Mouse (Mus musculus) testis, adult 2 months (tissue): Measurements from ENCODE around the gene Smpdl3b. TPM values are rescaled to one million over a fixed set of nuclear protein-coding genes. Genes with fewer than 3 reads are reported as not detected.
"Not testable (repeated sequence)": the region's sequence is repeated elsewhere in the genome, so short reads cannot be mapped to it uniquely, and the experiment has no call there.

Source experiments
- H3K27ac ChIP-seq: fragments of 200-500 bp; 2 replicates; pipeline ENCODE4 v1.5.1; 2012; ENCODE audit warnings: low read depth, low read length; ENCODE audit not compliant: control insufficient read depth, insufficient read depth
- H3K27me3 ChIP-seq: fragments of 200-500 bp; 2 replicates; pipeline ENCODE4 v1.6.1; 2012; ENCODE audit warnings: mild to moderate bottlenecking, low read length, moderate library complexity; ENCODE audit not compliant: control insufficient read depth, insufficient read depth
- H3K36me3 ChIP-seq: fragments of 200-500 bp; 2 replicates; pipeline ENCODE4 v1.6.1; 2012; ENCODE audit warnings: mild to moderate bottlenecking, low read length; ENCODE audit not compliant: control insufficient read depth, insufficient read depth
- H3K4me1 ChIP-seq: fragments of 200-500 bp; 2 replicates; pipeline ENCODE4 v1.6.1; 2012; ENCODE audit warnings: low read length; ENCODE audit not compliant: control insufficient read depth, insufficient read depth
- H3K4me3 ChIP-seq: fragments of 200-500 bp; 2 replicates; pipeline ENCODE4 v1.5.1; 2012; ENCODE audit warnings: low read depth, mild to moderate bottlenecking, low read length, moderate library complexity, mixed read lengths; ENCODE audit not compliant: control insufficient read depth
- CTCF ChIP-seq: fragments of 200-500 bp; IDR thresholded peaks from 2 replicates; pipeline ENCODE4 v1.5.1; 2012; ENCODE audit warnings: low read depth, mild to moderate bottlenecking, inconsistent platforms, low read length, moderate library complexity; ENCODE audit not compliant: control insufficient read depth, insufficient read depth, insufficient replicate concordance
- POLR2A ChIP-seq: fragments of 200-500 bp; IDR thresholded peaks from 2 replicates; pipeline ENCODE4 v1.6.1; 2012; ENCODE audit warnings: low read depth, mild to moderate bottlenecking, inconsistent platforms, low read length, moderate library complexity; ENCODE audit not compliant: control insufficient read depth
- polyA plus RNA-seq: library from polyadenylated mRNA; depleted of rRNA; stranded (reverse); fragments of >200 nt; gene quantifications from 2 replicates; pipeline ENCODE4 v1.2.3, GENCODE M21; 2012

The Smpdl3b gene
- polyA plus RNA-seq, 1 experiment: 3.7 TPM

DNA sequence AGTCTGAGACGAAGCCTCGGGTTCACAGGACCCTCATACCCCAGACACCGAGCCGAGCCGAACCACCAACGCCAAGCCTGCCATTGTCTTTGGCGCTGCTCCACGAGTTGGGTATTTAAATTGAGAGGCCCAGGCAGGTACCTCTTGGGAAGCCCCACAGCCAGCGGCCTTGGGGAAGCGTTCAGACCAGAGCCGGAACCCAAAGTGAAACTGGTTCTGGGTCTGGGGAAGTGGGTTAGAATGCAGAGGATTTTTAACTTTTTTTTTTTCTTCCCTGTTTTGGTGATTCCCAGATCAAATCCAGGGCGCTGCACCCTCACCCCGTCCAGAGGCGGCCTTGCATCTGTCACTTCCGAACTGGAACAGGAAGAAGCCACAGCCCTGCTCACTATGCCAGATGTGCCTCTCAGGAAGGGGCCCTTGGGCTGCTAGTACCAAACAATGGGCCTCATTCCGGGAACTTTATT, 45.2 kb upstream of the Smpdl3b start:
- H3K27me3 ChIP-seq: no peaks in the 10 kb centered on the region
- peak overlapping the region; percentile 32; the same call in 1 of the 2 replicates for H3K4me3 ChIP-seq
- TF ChIP-seq POLR2A (no peak), CTCF (no peak)
- H3K27ac ChIP-seq: no peak overlapping the region
- H3K36me3 ChIP-seq: no peaks in the 10 kb centered on the region
- peaks cover 2% of the 10 kb centered on the region; the same call in 1 of the 2 replicates for H3K4me1 ChIP-seq

GRCm38 (mm10) chr4:132801176-132802077, 44.4 kb upstream of the Smpdl3b start:
- Histone ChIP-seq H3K4me1 (peaks cover 2% of the 10 kb centered on the region; the same call in 1 of the 2 replicates), H3K4me3 (peak overlapping the region; percentile 32; the same call in 1 of the 2 replicates), H3K27ac (no peak overlapping the region), H3K36me3 (no peaks in the 10 kb centered on the region), H3K27me3 (no peaks in the 10 kb centered on the region)
- TF ChIP-seq POLR2A (no peak), CTCF (no peak)

DNA sequence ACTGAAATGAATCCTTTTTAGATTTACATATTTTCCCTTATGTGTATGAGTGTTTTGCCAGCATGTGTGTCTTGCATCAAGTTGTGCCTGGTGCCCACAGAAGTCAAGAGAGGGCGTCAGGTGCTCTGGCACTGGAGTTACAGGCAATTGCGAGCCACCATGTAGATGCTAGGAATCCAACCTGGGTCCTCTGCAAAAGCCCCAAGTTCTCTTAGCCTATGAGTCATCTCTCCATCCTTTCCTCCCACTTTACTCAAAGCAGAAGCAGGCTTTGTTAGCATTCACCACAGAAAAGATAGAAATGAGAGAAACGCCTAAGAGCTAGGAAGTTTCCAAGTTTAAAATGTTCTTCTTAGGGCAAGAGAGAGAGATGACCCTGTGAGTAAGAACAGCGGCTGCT, 42.8 kb upstream of the Smpdl3b start:
- Histone ChIP-seq H3K4me3 (no peak overlapping the region), H3K4me1 (peaks cover 12% of the 10 kb centered on the region), H3K27ac (no peak overlapping the region), H3K27me3 (no peaks in the 10 kb centered on the region), H3K36me3 (no peaks in the 10 kb centered on the region)
- no peak for TF ChIP-seq POLR2A
- no peak for TF ChIP-seq CTCF

GRCm38 (mm10) chr4:132798666-132799065, 41.6 kb upstream of the Smpdl3b start:
- not testable (repeated sequence) for H3K4me3 ChIP-seq, H3K27ac ChIP-seq, H3K27me3 ChIP-seq, H3K36me3 ChIP-seq
- H3K4me1 ChIP-seq: peaks cover 12% of the 10 kb centered on the region

DNA sequence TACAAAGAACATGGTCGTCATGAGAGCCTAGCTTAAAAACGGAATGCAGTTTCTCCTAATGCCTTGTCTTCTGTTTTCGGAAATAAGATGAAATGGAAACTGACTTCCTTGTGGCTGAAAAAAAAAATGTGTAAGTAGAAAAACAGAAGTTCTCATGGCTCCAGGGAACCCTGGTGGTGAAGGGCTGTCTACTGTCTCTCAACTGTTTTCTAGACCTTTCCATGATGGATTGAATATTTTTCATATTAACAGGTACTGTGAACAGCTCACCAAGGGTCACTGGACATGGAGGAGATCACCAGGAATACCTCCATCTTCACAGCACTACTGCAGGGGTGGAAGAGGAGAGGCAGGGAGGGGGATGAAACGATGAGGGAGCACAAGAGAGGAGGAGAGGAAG, 41.0 kb upstream of the Smpdl3b start:
- Histone ChIP-seq H3K36me3 (no peaks in the 10 kb centered on the region), H3K4me1 (peaks cover 12% of the 10 kb centered on the region), H3K27ac (no peak overlapping the region), H3K27me3 (no peaks in the 10 kb centered on the region), H3K4me3 (no peak overlapping the region)
- TF ChIP-seq CTCF: no peak
- TF ChIP-seq POLR2A: no peak

DNA sequence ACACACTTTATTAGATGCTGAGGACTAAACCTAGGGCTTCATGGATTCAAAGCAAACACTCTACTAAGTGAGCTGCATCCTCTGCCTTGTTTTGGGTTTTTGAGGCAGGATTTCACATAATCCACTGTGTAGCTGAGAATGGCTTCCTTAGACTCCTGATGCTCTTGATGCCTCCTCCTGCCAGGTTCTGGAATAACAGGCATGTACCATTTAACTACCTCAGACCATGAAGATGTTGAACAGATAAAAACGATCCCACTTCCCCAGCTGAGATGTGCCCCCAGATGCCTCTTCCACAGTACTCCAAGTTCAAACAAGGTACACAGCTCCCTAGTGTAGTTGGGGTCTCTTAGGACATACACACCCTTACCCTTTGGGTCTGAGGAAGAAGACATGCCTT, 40.4 kb upstream of the Smpdl3b start:
- no peaks in the 10 kb centered on the region for H3K36me3 ChIP-seq
- H3K27ac ChIP-seq: no peak overlapping the region
- H3K4me1 ChIP-seq: peaks cover 12% of the 10 kb centered on the region
- no peak for TF ChIP-seq CTCF
- TF ChIP-seq POLR2A: no peak
- H3K27me3 ChIP-seq: no peaks in the 10 kb centered on the region
- no peak overlapping the region for H3K4me3 ChIP-seq

- peak within 1 kb of the TSS; percentile 78 for H3K4me3 ChIP-seq
- no peak within 1 kb of the TSS for H3K27ac ChIP-seq
- peaks cover 10% of the 10 kb centered on the region for H3K4me1 ChIP-seq
- no peaks in the 10 kb centered on the region for H3K27me3 ChIP-seq
- no peaks in the 10 kb centered on the region for H3K36me3 ChIP-seq
- TF ChIP-seq CTCF: no peak
- TF ChIP-seq POLR2A: no peak
These were observed 39.3 kb upstream of the Smpdl3b start, which contains the start of gene Themis2 for GRCm38 (mm10) chr4:132796196-132796886. Themis2 (minus strand) TSS chr4:132796387.
